Mouse (Mus musculus) yolk sac, embryonic 10.5 days (tissue): Measurements from ENCODE around the gene Smok3c.
A peak's percentile ranks its signal among the peaks of the same experiment; 100 is the strongest.
"Not testable (repeated sequence)": the region's sequence is repeated elsewhere in the genome, so short reads cannot be mapped to it uniquely, and the experiment has no call there.

Source experiments
- DNase-seq: peaks from one replicate; pipeline ENCODE4 v3.0.0-alpha.2; 2017; ENCODE audit warnings: low spot score

Gene Smok3c

GRCm38 (mm10) chr5:138104976-138105375, 52.0 kb downstream of the Smok3c start:
- DNase-seq, result peak; percentile 31

GRCm38 (mm10) chr5:138107130-138107529, 54.1 kb downstream of the Smok3c start:
- DNase-seq, result no peak

- not testable (repeated sequence) for DNase-seq
Observed at GRCm38 (mm10) chr5:138109847-138110396, 56.9 kb downstream of the Smok3c start.
